7 mouse cellular contexts compared by ENCODE assay signal in the genomic region with DNA sequence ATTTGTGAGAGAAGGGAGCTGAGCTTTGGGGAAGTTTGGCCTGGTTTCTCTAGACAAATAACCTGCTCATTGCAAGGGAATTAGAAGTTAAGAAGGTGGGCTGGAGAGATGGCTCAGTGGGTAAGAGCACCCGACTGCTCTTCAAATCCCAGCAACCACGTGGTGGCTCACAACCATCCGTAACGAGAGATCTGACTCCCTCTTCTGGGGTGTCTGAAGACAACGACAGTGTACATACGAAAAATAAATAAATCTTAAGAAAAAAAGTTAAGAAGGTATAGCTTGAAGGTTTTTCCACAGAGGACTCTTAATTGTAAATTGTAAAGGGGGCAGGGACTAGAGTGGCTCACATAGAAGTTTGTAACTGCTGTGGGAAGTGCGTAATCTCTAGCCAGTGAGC. TPM values are rescaled to one million over a fixed set of nuclear protein-coding genes. Genes with fewer than 3 reads are reported as not detected.
DNase-seq lines count a peak whose midpoint lies in the region; ATAC-seq and TF ChIP-seq lines count a peak whose summit lies in the region.

No protein-coding gene starts in this region.

- no peak for TF ChIP-seq EP300 in liver, postnatal 0 days (IDR thresholded peaks at IDR 0.05; ENCODE audit: low read depth)

- peak overlapping the region; percentile 43; the same call in 1 of the 2 replicates for H3K4me2 ChIP-seq in kidney, postnatal 0 days (ENCODE audit: low read length)
- H3K4me2 ChIP-seq in embryonic facial prominence, embryonic 11.5 days (ENCODE audit: low read depth, low read length), result no peak overlapping the region
- peak overlapping the region; percentile 76 for H3K4me2 ChIP-seq in liver, postnatal 0 days (ENCODE audit: low read depth, low read length)

- no peak for DNase-seq in kidney, postnatal 0 days (ENCODE audit: low spot score)
- no peak for DNase-seq in kidney, postnatal 4 days
- no peak for DNase-seq in G1E (ENCODE audit: low spot score)
- DNase-seq in embryonic facial prominence, embryonic 11.5 days (ENCODE audit: low spot score), result no peak
- DNase-seq in liver, postnatal 0 days, result peak; percentile 12
- DNase-seq in left cerebral cortex, adult 9 months (ENCODE audit: low spot score in 2 of 2), result no peak
- DNase-seq in adrenal gland, postnatal 4 days (ENCODE audit: low spot score in 2 of 2), result no peak

- ATAC-seq in kidney, postnatal 0 days (replicated peaks; ENCODE audit: low FRiP score, low read depth), result no peak
- no peak for ATAC-seq in G1E (ENCODE audit: extremely low read depth, insufficient number of reproducible peaks, low FRiP score, poor library complexity, severe bottlenecking)
- no peak for ATAC-seq in embryonic facial prominence, embryonic 11.5 days (replicated peaks; ENCODE audit: insufficient number of reproducible peaks, low FRiP score, low TSS enrichment, low read depth)
- no peak for ATAC-seq in liver, postnatal 0 days

- H3K9me3 ChIP-seq in kidney, postnatal 0 days (replicated peaks; ENCODE audit: low read length), result no peaks in the 10 kb centered on the region
- H3K9me3 ChIP-seq in G1E (replicated peaks), result no peaks in the 10 kb centered on the region
- no peaks in the 10 kb centered on the region for H3K9me3 ChIP-seq in embryonic facial prominence, embryonic 11.5 days (replicated peaks; ENCODE audit: control insufficient read depth, low read length)
- no peaks in the 10 kb centered on the region for H3K9me3 ChIP-seq in liver, postnatal 0 days (ENCODE audit: low read length)

- peaks cover 6% of the 10 kb centered on the region; the same call in 1 of the 2 replicates for H3K36me3 ChIP-seq in kidney, postnatal 0 days (ENCODE audit: insufficient read depth, low read length)
- peaks cover 26% of the 10 kb centered on the region for H3K36me3 ChIP-seq in G1E (replicated peaks)
- H3K36me3 ChIP-seq in embryonic facial prominence, embryonic 11.5 days (replicated peaks; ENCODE audit: control insufficient read depth, insufficient read depth, low read depth, low read length), result peaks cover 2% of the 10 kb centered on the region; the same call in 1 of the 2 replicates
- peaks cover 20% of the 10 kb centered on the region for H3K36me3 ChIP-seq in liver, postnatal 0 days (replicated peaks; ENCODE audit: insufficient read depth, low read length)

- peaks cover 37% of the 10 kb centered on the region for H3K4me1 ChIP-seq in kidney, postnatal 0 days (replicated peaks; ENCODE audit: insufficient read depth, low read length)
- peaks cover 53% of the 10 kb centered on the region for H3K4me1 ChIP-seq in G1E (ENCODE audit: insufficient read depth, low read depth, low read length)
- H3K4me1 ChIP-seq in embryonic facial prominence, embryonic 11.5 days (ENCODE audit: control insufficient read depth, insufficient read depth, low read length), result no peaks in the 10 kb centered on the region; the same call in 1 of the 2 replicates
- peaks cover 38% of the 10 kb centered on the region for H3K4me1 ChIP-seq in liver, postnatal 0 days (ENCODE audit: insufficient read depth)

- 27% methylated on average over 7 of the region's 7 CpGs for WGBS in kidney, postnatal 0 days
- 33% methylated on average over 7 of the region's 7 CpGs for WGBS in embryonic facial prominence, embryonic 11.5 days
- 30% methylated on average over 7 of the region's 7 CpGs for WGBS in liver, postnatal 0 days (ENCODE audit: insufficient replicate concordance)

- peak overlapping the region; percentile 99 for H3K27ac ChIP-seq in kidney, postnatal 0 days
- H3K27ac ChIP-seq in embryonic facial prominence, embryonic 11.5 days (replicated peaks; ENCODE audit: low read depth, low read length), result peak overlapping the region; percentile 1; the same call in 1 of the 2 replicates
- peak overlapping the region; percentile 98 for H3K27ac ChIP-seq in liver, postnatal 0 days (ENCODE audit: low read depth)

- no peak overlapping the region for H3K9ac ChIP-seq in kidney, postnatal 0 days (ENCODE audit: low read depth, low read length)
- H3K9ac ChIP-seq in embryonic facial prominence, embryonic 11.5 days (replicated peaks; ENCODE audit: low read length), result no peak overlapping the region
- peak overlapping the region; percentile 53 for H3K9ac ChIP-seq in liver, postnatal 0 days (replicated peaks)

- peak; percentile 21; the same call in 1 of the 2 replicates for TF ChIP-seq CTCF in kidney, postnatal 0 days (IDR thresholded peaks at IDR 0.05; ENCODE audit: low read depth)
- TF ChIP-seq CTCF in G1E (IDR thresholded peaks at IDR 0.05; ENCODE audit: low read depth, low read length), result no peak
- no peak for TF ChIP-seq CTCF in liver, postnatal 0 days (IDR thresholded peaks at IDR 0.05; ENCODE audit: low read depth)

- no peaks in the 10 kb centered on the region for H3K27me3 ChIP-seq in kidney, postnatal 0 days (ENCODE audit: insufficient read depth, low read length)
- H3K27me3 ChIP-seq in G1E (ENCODE audit: insufficient read depth, low read length), result peaks cover 6% of the 10 kb centered on the region
- no peaks in the 10 kb centered on the region for H3K27me3 ChIP-seq in embryonic facial prominence, embryonic 11.5 days (ENCODE audit: control insufficient read depth, insufficient read depth, low read length)
- no peaks in the 10 kb centered on the region for H3K27me3 ChIP-seq in liver, postnatal 0 days (ENCODE audit: insufficient read depth, low read length)

- H3K4me3 ChIP-seq in kidney, postnatal 0 days (replicated peaks; ENCODE audit: low read depth, low read length), result no peak overlapping the region
- H3K4me3 ChIP-seq in G1E (ENCODE audit: low read depth, low read length), result peak overlapping the region; percentile 65; the same call in 1 of the 2 replicates
- H3K4me3 ChIP-seq in embryonic facial prominence, embryonic 11.5 days (ENCODE audit: low read depth, low read length), result no peak overlapping the region
- peak overlapping the region; percentile 33; the same call in 1 of the 2 replicates for H3K4me3 ChIP-seq in liver, postnatal 0 days (ENCODE audit: low read depth, low read length)

RNA-seq across cellular contexts. Expression of gene Pnrc2, which starts 1.9 kb away (rescaled TPM):
- 190 and 194 TPM in 2 replicates for polyA plus RNA-seq in kidney, postnatal 0 days (2015; fragmentation: Nextera tagmentation; extraction: Ambion mirVana)
- 264 and 272 TPM in 2 replicates for total RNA-seq in G1E (2014; fragmentation: Nextera tagmentation)
- 159 and 197 TPM in 2 replicates for total RNA-seq in G1E (2017)
- polyA plus RNA-seq in G1E (2012), result 7.7 and 7.9 TPM in 2 replicates
- polyA plus RNA-seq in embryonic facial prominence, embryonic 11.5 days (2014; fragmentation: Nextera tagmentation; extraction: Ambion mirVana), result 227 and 251 TPM in 2 replicates
- polyA plus RNA-seq in liver, postnatal 0 days (2015; fragmentation: Nextera tagmentation; extraction: Ambion mirVana), result 53.2 and 55.2 TPM in 2 replicates
- 100 to 1,000 TPM; 152 to 159 TPM for total RNA-seq in adrenal gland, postnatal 4 days (2021)

RNA-seq across cellular contexts. Expression of gene Cnr2, which starts 19.6 kb away (rescaled TPM):
- polyA plus RNA-seq in kidney, postnatal 0 days (2015; fragmentation: Nextera tagmentation; extraction: Ambion mirVana), result 0.68 and 0.70 TPM in 2 replicates
- total RNA-seq in G1E (2014; fragmentation: Nextera tagmentation), result 13.4 and 13.6 TPM in 2 replicates
- total RNA-seq in G1E (2017), result 28.2 and 30.6 TPM in 2 replicates
- polyA plus RNA-seq in G1E (2012), result 4.0 and 5.1 TPM in 2 replicates
- polyA plus RNA-seq in embryonic facial prominence, embryonic 11.5 days (2014; fragmentation: Nextera tagmentation; extraction: Ambion mirVana), result 0.25 and 0.43 TPM in 2 replicates
- polyA plus RNA-seq in liver, postnatal 0 days (2015; fragmentation: Nextera tagmentation; extraction: Ambion mirVana), result 2.5 and 2.6 TPM in 2 replicates
- total RNA-seq in adrenal gland, postnatal 4 days (2021), result 1 to 10 TPM; 3.8 to 4.1 TPM

RNA-seq across cellular contexts. Expression of gene Srsf10, which starts 20.0 kb away (rescaled TPM):
- 192 and 194 TPM in 2 replicates for polyA plus RNA-seq in kidney, postnatal 0 days (2015; fragmentation: Nextera tagmentation; extraction: Ambion mirVana)
- total RNA-seq in G1E (2014; fragmentation: Nextera tagmentation) (355 and 418 TPM in 2 replicates), G1E (2017) (223 and 241 TPM in 2 replicates)
- polyA plus RNA-seq in G1E (2012), result 299 and 339 TPM in 2 replicates
- polyA plus RNA-seq in embryonic facial prominence, embryonic 11.5 days (2014; fragmentation: Nextera tagmentation; extraction: Ambion mirVana), result 421 and 489 TPM in 2 replicates
- polyA plus RNA-seq in liver, postnatal 0 days (2015; fragmentation: Nextera tagmentation; extraction: Ambion mirVana), result 62.1 and 67.6 TPM in 2 replicates
- total RNA-seq in adrenal gland, postnatal 4 days (2021), result 100 to 1,000 TPM; 145 to 183 TPM

RNA-seq across cellular contexts. Expression of gene Fuca1, which starts 45.0 kb away (rescaled TPM):
- 98.7 and 99.4 TPM in 2 replicates for polyA plus RNA-seq in kidney, postnatal 0 days (2015; fragmentation: Nextera tagmentation; extraction: Ambion mirVana)
- total RNA-seq in G1E (2014; fragmentation: Nextera tagmentation), result 32.8 and 66.2 TPM in 2 replicates
- total RNA-seq in G1E (2017), result 149 and 150 TPM in 2 replicates
- 13.9 and 16.9 TPM in 2 replicates for polyA plus RNA-seq in G1E (2012)
- polyA plus RNA-seq in embryonic facial prominence, embryonic 11.5 days (2014; fragmentation: Nextera tagmentation; extraction: Ambion mirVana), result 39.2 and 45.5 TPM in 2 replicates
- 45.2 and 50.7 TPM in 2 replicates for polyA plus RNA-seq in liver, postnatal 0 days (2015; fragmentation: Nextera tagmentation; extraction: Ambion mirVana)
- 10 to 100 TPM; 88.2 to 99.0 TPM for total RNA-seq in adrenal gland, postnatal 4 days (2021)

Comparison
In these comparisons a context has a peak if more than half of its experiments do, and no peak if none do; other contexts are left out.
1. H3K27ac ChIP-seq: peak in every context shown above with its lines; median percentile 99 in kidney, postnatal 0 days; 98 in liver, postnatal 0 days; 1 in embryonic facial prominence, embryonic 11.5 days.
2. H3K4me3 ChIP-seq: peak in G1E (single experiment) and liver, postnatal 0 days (single experiment); none in kidney, postnatal 0 days (single experiment) and embryonic facial prominence, embryonic 11.5 days (single experiment).